Mouse (Mus musculus): ENCODE results near the gene Rnf13. TPM values are rescaled to one million over a fixed set of nuclear protein-coding genes. Genes with fewer than 3 reads are reported as not detected.

The Rnf13 gene
- total RNA-seq, 1 experiment from 2014 or later, result 165 TPM

DNA sequence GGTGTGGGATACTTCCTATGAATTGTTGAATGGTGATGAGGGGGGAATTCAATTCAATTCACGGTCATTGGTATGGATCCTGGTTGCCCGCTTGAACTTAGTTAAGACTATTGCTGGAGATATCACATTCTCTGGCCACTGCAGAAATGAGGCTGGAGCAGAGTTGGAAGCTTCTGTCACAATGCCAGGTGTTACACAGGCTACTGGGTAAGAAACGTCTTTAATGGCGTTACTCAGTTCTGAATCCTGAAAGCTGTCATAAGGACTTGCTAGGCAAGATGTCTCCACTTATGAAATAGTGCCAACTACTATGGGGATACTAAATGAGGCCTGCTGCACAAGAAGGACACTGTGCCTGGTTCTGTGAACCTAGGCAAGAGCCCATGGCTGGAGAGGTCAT, 101.0 kb downstream of the Rnf13 start:
- ATAC-seq (ENCODE audit: extremely low read depth, insufficient number of reproducible peaks, low FRiP score, poor library complexity, severe bottlenecking), result no peak

DNA sequence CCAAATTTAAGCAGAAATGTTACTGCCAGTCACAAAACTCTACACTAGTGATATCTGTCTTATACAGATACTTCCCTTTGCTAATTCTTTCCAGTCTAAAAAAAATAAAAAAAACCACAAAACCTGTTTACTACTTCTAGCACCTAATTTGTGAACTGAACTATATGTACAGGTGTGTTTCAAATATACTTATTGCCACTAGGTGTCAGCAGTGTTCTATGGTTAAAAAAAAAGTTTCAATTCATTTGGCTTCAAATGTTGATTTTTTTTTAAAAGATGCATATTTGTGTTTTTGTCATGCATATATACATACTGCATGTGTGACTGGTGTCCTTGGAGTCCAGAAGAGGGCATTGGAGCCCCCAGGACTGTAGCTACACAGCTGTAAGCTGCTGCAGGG, 107.9 kb downstream of the Rnf13 start:
- no peak for ATAC-seq (ENCODE audit: extremely low read depth, insufficient number of reproducible peaks, low FRiP score, poor library complexity, severe bottlenecking)

DNA sequence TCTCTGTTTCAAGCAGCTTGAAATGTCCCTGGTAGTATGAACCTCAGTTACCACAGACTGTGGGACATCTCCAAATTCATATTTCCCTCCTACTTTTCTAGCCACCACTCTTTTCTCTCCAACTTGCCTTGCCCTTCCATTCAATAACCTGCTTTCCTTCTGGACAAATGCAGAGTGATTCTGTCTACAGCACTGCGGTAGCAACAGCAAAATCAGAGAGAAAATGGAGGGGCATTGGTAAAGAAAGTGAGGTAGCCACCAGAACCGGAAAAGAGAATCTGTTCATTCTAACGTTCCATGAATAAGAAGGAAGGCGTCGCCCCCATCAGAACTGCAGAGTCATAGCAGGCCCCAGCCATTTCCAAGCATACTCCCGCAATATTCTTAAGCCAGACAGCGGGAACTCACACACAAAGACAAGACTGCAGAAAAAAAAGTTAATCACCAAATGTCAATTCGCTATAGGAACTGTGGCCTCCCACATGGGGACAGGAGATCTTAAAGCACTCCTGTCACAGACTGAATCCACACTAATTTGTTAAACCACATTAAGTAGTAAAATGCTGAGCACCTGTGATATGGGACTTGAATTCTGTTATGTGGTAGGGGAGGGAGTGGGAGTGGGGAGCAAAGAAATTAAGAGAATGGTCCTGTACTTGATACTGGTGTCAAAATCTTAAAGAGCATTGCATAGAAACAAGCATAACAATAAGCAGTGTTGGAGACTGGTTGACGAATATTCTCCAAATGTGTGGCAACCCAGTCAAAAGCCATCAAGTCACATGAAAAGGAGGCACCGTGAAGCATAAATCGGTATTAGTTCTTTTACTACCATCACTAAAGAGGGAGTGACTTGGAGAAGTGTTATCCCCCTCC, 110.2 kb downstream of the Rnf13 start:
- ATAC-seq (ENCODE audit: extremely low read depth, insufficient number of reproducible peaks, low FRiP score, poor library complexity, severe bottlenecking), result no peak

DNA sequence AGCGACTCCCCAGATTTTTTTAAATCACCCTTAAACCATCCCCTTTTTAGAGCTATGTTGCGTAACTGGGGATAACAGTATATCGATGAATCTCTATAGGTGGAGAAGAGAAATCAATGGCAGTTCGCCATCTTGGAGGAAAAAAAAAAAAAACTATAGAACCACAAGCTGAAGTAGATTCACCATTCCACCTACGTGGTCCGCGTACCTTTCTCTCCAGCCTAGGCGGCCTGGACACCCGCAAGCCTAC, 110.7 kb downstream of the Rnf13 start:
- no peak for ATAC-seq (ENCODE audit: extremely low read depth, insufficient number of reproducible peaks, low FRiP score, poor library complexity, severe bottlenecking)

DNA sequence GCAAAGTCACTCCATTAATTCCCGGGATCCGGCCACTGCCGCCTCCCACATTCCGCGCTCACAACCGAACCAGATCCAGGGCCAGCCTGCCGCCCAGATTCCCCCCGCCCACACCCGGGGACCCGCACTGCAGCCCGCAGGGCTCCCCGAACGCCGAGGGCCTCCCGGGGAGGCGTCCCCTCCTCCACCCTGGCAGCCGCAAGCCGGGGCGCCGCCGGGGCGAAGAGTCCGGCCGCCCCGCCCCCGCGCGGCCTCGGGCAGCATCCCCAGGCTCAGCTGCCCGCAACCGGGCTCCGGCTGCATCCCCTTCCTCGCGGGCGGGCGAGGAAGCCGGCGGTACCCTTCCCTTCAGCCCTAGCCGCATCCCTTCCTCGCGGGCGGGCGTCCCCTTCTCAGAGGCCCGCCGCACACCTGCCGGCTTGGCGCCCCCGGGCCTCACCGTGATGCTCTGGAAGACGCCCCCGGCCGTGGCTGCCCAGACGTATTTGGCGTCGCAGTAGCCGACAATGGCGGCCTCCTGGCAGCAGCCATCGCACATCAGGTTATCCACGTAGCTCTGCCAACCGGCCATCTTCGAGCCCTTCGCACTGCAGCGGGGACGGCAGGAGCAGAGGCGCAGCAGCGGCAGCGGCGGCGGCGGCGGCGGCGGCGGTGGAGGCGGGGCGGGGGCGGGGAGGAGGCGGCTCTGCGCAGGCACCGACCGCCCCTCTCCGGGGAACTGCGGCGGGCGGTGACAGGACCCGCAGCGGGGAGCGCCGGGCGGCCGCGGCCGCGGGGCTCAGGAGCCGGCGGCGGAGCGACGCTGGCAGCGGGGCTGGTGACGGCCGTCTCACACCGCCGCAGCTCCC, 111.3 kb downstream of the Rnf13 start:
- peak; percentile 30; the same call in 1 of the 2 replicates for ATAC-seq (ENCODE audit: extremely low read depth, insufficient number of reproducible peaks, low FRiP score, poor library complexity, severe bottlenecking)

DNA sequence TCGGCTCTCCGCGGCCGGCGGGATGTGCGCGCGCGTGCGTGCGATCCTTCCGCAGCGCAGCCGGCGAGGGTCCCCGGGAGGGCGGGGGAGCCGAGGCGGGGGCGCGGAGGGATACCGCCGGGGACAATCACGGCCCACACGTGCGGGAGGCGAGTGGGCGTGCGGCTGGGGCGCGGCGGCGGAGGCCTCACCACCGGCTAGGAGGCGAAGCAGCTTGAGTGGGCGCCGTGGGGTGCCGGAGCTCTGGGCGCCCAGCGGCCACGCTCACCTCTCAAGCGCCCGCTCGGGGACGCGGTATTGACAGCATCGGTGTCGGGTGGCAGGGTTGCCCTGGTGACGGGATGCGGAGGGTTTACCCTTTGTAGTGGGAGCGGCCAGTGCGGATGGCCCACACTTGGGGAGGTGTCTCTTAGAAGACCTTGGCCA, 111.9 kb downstream of the Rnf13 start, which contains the start of gene Pfn2:
Gene Pfn2, minus strand, starts transcription at position 320 of the 426 bp plus-strand sequence.
- peak; percentile 18; the same call in 1 of the 2 replicates for ATAC-seq (ENCODE audit: extremely low read depth, insufficient number of reproducible peaks, low FRiP score, poor library complexity, severe bottlenecking)

DNA sequence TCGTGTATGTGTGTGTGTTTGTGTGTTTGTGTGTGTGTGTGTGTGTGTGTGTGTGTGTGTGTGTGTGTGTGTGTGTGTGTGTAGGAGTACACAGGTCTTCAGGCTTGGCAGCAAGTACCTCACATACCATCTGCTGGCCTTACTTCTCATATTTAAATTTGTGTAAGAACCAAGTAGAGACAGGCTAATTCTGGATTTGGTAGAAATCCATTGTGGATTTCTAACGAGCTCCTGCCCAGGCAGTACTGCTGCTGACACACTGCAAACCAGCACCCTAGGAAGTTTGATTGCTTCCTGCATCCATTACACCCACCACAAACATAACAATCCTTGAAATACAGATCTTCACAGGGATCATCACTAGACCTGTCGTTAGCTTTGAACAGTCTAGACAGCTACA, 147.1 kb downstream of the Rnf13 start:
- ATAC-seq (ENCODE audit: extremely low read depth, insufficient number of reproducible peaks, low FRiP score, poor library complexity, severe bottlenecking), result no peak

Other genes starting within 250 kb of the Rnf13 start
- 0.61 and 0.93 TPM in 2 replicates for gene Wwtr1, start 160.2 kb upstream of the Rnf13 start, total RNA-seq (2017)
- gene Commd2, start 84.3 kb upstream of the Rnf13 start, total RNA-seq (2017), result 23.8 and 24.2 TPM in 2 replicates
- gene Ankub1, start 43.3 kb upstream of the Rnf13 start, total RNA-seq (2017), result 0.23 TPM in 1 of 2 replicates, not detected in the other
- gene Pfn2, start 112.0 kb downstream of the Rnf13 start, total RNA-seq (2017), result 2.2 and 3.1 TPM in 2 replicates

Measured in neutrophil, adult 5-6 weeks (primary cell).